Mouse (Mus musculus) gastrocnemius, postnatal 25 days (tissue): Measurements from ENCODE around the gene Carhsp1. TPM values are rescaled to one million over a fixed set of nuclear protein-coding genes. Genes with fewer than 3 reads are reported as not detected.
A peak's percentile ranks its signal among the peaks of the same experiment; 100 is the strongest.

Experiments used
- DNase-seq: peaks from one replicate; pipeline ENCODE4 v3.0.0; 2022
- microRNA-seq, 2 experiments: library from miRNA; unstranded; fragments of <30 nt; microRNA quantifications; one replicate each; pipeline ENCODE4 v1.2.0; 2021; ENCODE audit warnings: borderline replicate concordance in 2 of 2
- total RNA-seq, 2 experiments: library from RNA; stranded (reverse); gene quantifications; 1 replicate in 1 of 2; 2 replicates in 1 of 2; pipeline ENCODE4 v1.2.3; 2021

The Carhsp1 gene
- total RNA-seq, 2 experiments from 2014 or later, result 8.6 to 10.5 TPM

GRCm38 (mm10) chr16:8639466-8640191 lies 32.3 kb downstream of the Carhsp1 start:
- no peak for DNase-seq

GRCm38 (mm10) chr16:8638131-8638530 lies 33.8 kb downstream of the Carhsp1 start:
- no peak for DNase-seq

GRCm38 (mm10) chr16:8637217-8638051 lies 34.5 kb downstream of the Carhsp1 start, which contains the start of the genes Pmm2 and Tmem186:
Gene Pmm2 (plus strand): TSS chr16:8637674.
Gene Tmem186 (minus strand): TSS chr16:8637712.
- DNase-seq, result peak; percentile 84

- no peak for DNase-seq
Measured at GRCm38 (mm10) chr16:8636867-8637216, 35.1 kb downstream of the Carhsp1 start.

- DNase-seq, result no peak
Measured at GRCm38 (mm10) chr16:8631428-8631827, 40.5 kb downstream of the Carhsp1 start.

GRCm38 (mm10) chr16:8630419-8630818 lies 41.5 kb downstream of the Carhsp1 start:
- no peak for DNase-seq

GRCm38 (mm10) chr16:8620315-8621115 lies 51.4 kb downstream of the Carhsp1 start:
- DNase-seq, result no peak

GRCm38 (mm10) chr16:8619659-8620314 lies 52.2 kb downstream of the Carhsp1 start:
- no peak for DNase-seq

- no peak for DNase-seq
Measured at GRCm38 (mm10) chr16:8613447-8613846, 58.5 kb downstream of the Carhsp1 start.

- DNase-seq, result no peak
Measured at GRCm38 (mm10) chr16:8613039-8613438, 58.9 kb downstream of the Carhsp1 start.

- DNase-seq, result no peak
Measured at GRCm38 (mm10) chr16:8612214-8613005, 59.5 kb downstream of the Carhsp1 start.

- no peak for DNase-seq
Measured at GRCm38 (mm10) chr16:8610397-8610796, 61.6 kb downstream of the Carhsp1 start.

Small RNA genes within 50 kb of the gene (microRNA-seq; reads per million reads assigned to microRNA genes)
- 0 reads per million in 2 experiments for gene Gm22137

Other genes with a start within 250 kb of the Carhsp1 start
- not detected for gene Tmem114, start 247.0 kb downstream of the Carhsp1 start, total RNA-seq
- gene Mettl22, start 201.4 kb downstream of the Carhsp1 start, total RNA-seq, result 10 to 100 TPM; 73.7 to 80.6 TPM
- 1 to 10 TPM; 2.1 to 3.3 TPM for gene Abat, start 158.7 kb downstream of the Carhsp1 start, total RNA-seq
- gene Pmm2, start 34.5 kb downstream of the Carhsp1 start, total RNA-seq, result 10 to 100 TPM; 20.3 to 20.6 TPM
- 10 to 100 TPM in 1 of 2 experiments, 1 to 10 TPM in 1; 9.0 to 10.7 TPM for gene Tmem186, start 34.4 kb downstream of the Carhsp1 start, total RNA-seq
- gene Gm5767, start 8.6 kb upstream of the Carhsp1 start, total RNA-seq, result not detected
- 10 to 100 TPM; 49.3 to 49.4 TPM for gene Usp7, start 120.2 kb upstream of the Carhsp1 start, total RNA-seq
- 10 to 100 TPM; 67.4 to 73.8 TPM for gene 1810013L24Rik, start 157.9 kb upstream of the Carhsp1 start, total RNA-seq